Mouse (Mus musculus) ES-Bruce4 (cell line): ENCODE results near the gene Pcbp3. TPM values are rescaled to one million over a fixed set of nuclear protein-coding genes. Genes with fewer than 3 reads are reported as not detected.
A peak's percentile ranks its signal among the peaks of the same experiment; 100 is the strongest.

Source experiments
- H3K27ac ChIP-seq: 2 replicates; pipeline ENCODE4 v1.5.1; 2012; ENCODE audit warnings: low read length, inconsistent platforms; ENCODE audit not compliant: insufficient read depth
- H3K27me3 ChIP-seq: 2 replicates; pipeline ENCODE4 v1.6.1; 2012; ENCODE audit warnings: mild to moderate bottlenecking, low read length, inconsistent platforms; ENCODE audit not compliant: control insufficient read depth, poor library complexity, insufficient read depth, severe bottlenecking
- H3K36me3 ChIP-seq: 2 replicates; pipeline ENCODE4 v1.6.1; 2012; ENCODE audit warnings: inconsistent platforms, mild to moderate bottlenecking, low read length, moderate library complexity; ENCODE audit not compliant: control insufficient read depth, poor library complexity, insufficient read depth, severe bottlenecking
- H3K4me1 ChIP-seq: one replicate; pipeline ENCODE4 v1.8.1; 2011; ENCODE audit warnings: low read length; ENCODE audit not compliant: control insufficient read depth, insufficient read depth
- H3K4me3 ChIP-seq: 2 replicates; pipeline ENCODE4 v1.5.1; 2011; ENCODE audit warnings: low read depth, mild to moderate bottlenecking, low read length
- H3K9ac ChIP-seq: 2 replicates; pipeline ENCODE4 v1.6.1; 2012; ENCODE audit warnings: low read depth, mild to moderate bottlenecking, inconsistent platforms; ENCODE audit not compliant: poor library complexity, severe bottlenecking
- H3K9me3 ChIP-seq: replicated peaks from 2 replicates; pipeline ENCODE4 v1.6.1; 2012; ENCODE audit warnings: mild to moderate bottlenecking, low read length, inconsistent platforms; ENCODE audit not compliant: control insufficient read depth, poor library complexity, insufficient read depth, severe bottlenecking
- CTCF ChIP-seq: IDR thresholded peaks from one replicate; pipeline ENCODE4 v1.8.1; 2011; ENCODE audit warnings: low read depth, low read length
- EP300 ChIP-seq: IDR thresholded peaks from 2 replicates; pipeline ENCODE4 v1.6.1; 2011; ENCODE audit warnings: low read depth, low read length; ENCODE audit not compliant: insufficient read depth
- POLR2A ChIP-seq: IDR thresholded peaks from one replicate; pipeline ENCODE4 v1.8.1; 2011; ENCODE audit warnings: low read length; ENCODE audit not compliant: insufficient read depth
- polyA plus RNA-seq: library from polyadenylated mRNA; stranded (reverse); fragments of >200 nt; gene quantifications from 2 replicates; pipeline ENCODE4 v1.2.4, GENCODE M21; 2011; ENCODE audit warnings: low read depth; ENCODE audit not compliant: missing spikeins, insufficient read depth, insufficient read length

Gene Pcbp3
- polyA plus RNA-seq, 1 experiment, result 28.1 TPM

- no peaks in the 10 kb centered on the region for H3K4me1 ChIP-seq
Observed at GRCm38 (mm10) chr10:76779225-76779624, 182.5 kb downstream of the Pcbp3 start.

GRCm38 (mm10) chr10:76771624-76772023, 190.1 kb downstream of the Pcbp3 start:
- no peak overlapping the region for H3K27ac ChIP-seq
- no peak for TF ChIP-seq CTCF
- no peak for TF ChIP-seq POLR2A
- no peak for TF ChIP-seq EP300
- H3K9me3 ChIP-seq, result no peaks in the 10 kb centered on the region
- no peak overlapping the region for H3K4me3 ChIP-seq
- no peaks in the 10 kb centered on the region for H3K36me3 ChIP-seq
- H3K27me3 ChIP-seq, result no peaks in the 10 kb centered on the region
- H3K4me1 ChIP-seq, result no peaks in the 10 kb centered on the region
- H3K9ac ChIP-seq, result no peak overlapping the region

More at GRCm38 (mm10) chr10:76779225-76779624, 182.5 kb downstream of the Pcbp3 start:
- no peak for TF ChIP-seq CTCF
- no peak for TF ChIP-seq POLR2A
- TF ChIP-seq EP300, result no peak
- no peak overlapping the region for H3K27ac ChIP-seq
- H3K27me3 ChIP-seq, result no peaks in the 10 kb centered on the region
- H3K9me3 ChIP-seq, result no peaks in the 10 kb centered on the region
- no peak overlapping the region for H3K9ac ChIP-seq
- H3K4me3 ChIP-seq, result no peak overlapping the region
- H3K36me3 ChIP-seq, result no peaks in the 10 kb centered on the region

GRCm38 (mm10) chr10:76771086-76771485, 190.6 kb downstream of the Pcbp3 start:
- Histone ChIP-seq H3K9ac (no peak overlapping the region), H3K36me3 (no peaks in the 10 kb centered on the region), H3K4me3 (peak overlapping the region; percentile 20), H3K27me3 (no peaks in the 10 kb centered on the region), H3K4me1 (no peaks in the 10 kb centered on the region), H3K27ac (no peak overlapping the region), H3K9me3 (no peaks in the 10 kb centered on the region)
- no peak for TF ChIP-seq CTCF

DNA sequence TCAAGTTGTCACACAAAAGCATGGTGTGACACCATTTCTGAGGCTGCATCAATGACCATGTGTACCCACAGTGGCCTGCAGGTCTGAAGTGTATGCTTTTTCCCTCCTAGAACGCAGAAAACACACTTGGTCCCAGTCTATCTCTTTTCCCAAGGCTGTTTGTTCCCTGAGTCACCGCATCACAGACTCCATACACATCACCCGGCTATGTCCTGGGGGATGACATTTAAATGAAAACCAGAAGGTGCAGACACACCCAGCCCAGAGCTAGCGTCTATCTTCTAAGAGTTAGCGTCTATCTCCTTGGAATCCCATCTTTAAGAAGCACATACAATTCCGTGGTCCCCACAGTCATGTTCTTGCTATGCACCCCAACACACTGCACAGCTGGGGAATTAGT, 192.1 kb downstream of the Pcbp3 start:
- TF ChIP-seq EP300, result no peak
- TF ChIP-seq CTCF, result no peak
- no peak overlapping the region for H3K4me3 ChIP-seq
- no peak overlapping the region for H3K27ac ChIP-seq
- H3K4me1 ChIP-seq, result no peaks in the 10 kb centered on the region
- H3K36me3 ChIP-seq, result no peaks in the 10 kb centered on the region
- H3K27me3 ChIP-seq, result no peaks in the 10 kb centered on the region
- no peak overlapping the region for H3K9ac ChIP-seq
- H3K9me3 ChIP-seq, result no peaks in the 10 kb centered on the region

- no peaks in the 10 kb centered on the region for H3K27me3 ChIP-seq
- TF ChIP-seq CTCF, result no peak
- TF ChIP-seq POLR2A, result no peak
- TF ChIP-seq EP300, result no peak
- no peaks in the 10 kb centered on the region for H3K4me1 ChIP-seq
- H3K9me3 ChIP-seq, result no peaks in the 10 kb centered on the region
- H3K27ac ChIP-seq, result no peak overlapping the region
- H3K4me3 ChIP-seq, result no peak overlapping the region
- no peaks in the 10 kb centered on the region for H3K36me3 ChIP-seq
- H3K9ac ChIP-seq, result no peak overlapping the region
Observed at GRCm38 (mm10) chr10:76766196-76766595, 195.5 kb downstream of the Pcbp3 start.

GRCm38 (mm10) chr10:76764927-76765326, 196.8 kb downstream of the Pcbp3 start:
- Histone ChIP-seq H3K4me1 (no peaks in the 10 kb centered on the region), H3K27ac (no peak overlapping the region), H3K4me3 (no peak overlapping the region), H3K27me3 (no peaks in the 10 kb centered on the region), H3K9ac (no peak overlapping the region), H3K9me3 (no peaks in the 10 kb centered on the region), H3K36me3 (no peaks in the 10 kb centered on the region)
- TF ChIP-seq POLR2A (no peak), EP300 (no peak), CTCF (no peak)

DNA sequence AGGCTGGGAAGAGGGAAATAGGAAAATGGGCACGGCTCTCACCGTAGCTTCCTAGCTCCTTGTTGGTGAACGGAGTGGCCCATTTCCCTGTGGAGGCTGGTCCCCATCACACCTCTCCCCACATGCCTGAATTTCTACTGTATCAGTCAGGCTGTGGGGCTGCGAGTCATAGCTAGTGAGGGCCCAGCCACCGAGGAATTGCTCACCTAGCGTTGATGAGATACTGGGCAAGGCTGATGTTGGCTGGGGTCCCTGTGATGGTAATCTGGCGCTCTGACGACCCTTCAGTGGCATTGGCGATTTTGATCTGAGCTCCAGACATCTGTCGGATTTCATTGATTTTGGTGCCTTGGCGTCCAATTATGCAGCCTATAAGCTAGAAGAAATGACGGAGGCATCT, 198.7 kb downstream of the Pcbp3 start:
- Histone ChIP-seq H3K4me1 (no peaks in the 10 kb centered on the region), H3K36me3 (no peaks in the 10 kb centered on the region), H3K9ac (no peak overlapping the region), H3K9me3 (no peaks in the 10 kb centered on the region), H3K27me3 (no peaks in the 10 kb centered on the region), H3K4me3 (no peak overlapping the region), H3K27ac (no peak overlapping the region)
- TF ChIP-seq POLR2A, result no peak
- TF ChIP-seq CTCF, result no peak
- no peak for TF ChIP-seq EP300
